Mouse (Mus musculus): ENCODE results near the gene Fcrl6. TPM values are rescaled to one million over a fixed set of nuclear protein-coding genes. Genes with fewer than 3 reads are reported as not detected.

Gene Fcrl6
- polyA plus RNA-seq, 1 experiment, result not detected

- no peak for TF ChIP-seq REST (IDR thresholded peaks at IDR 0.05; ENCODE audit: insufficient read depth, insufficient read length)
- no peak for TF ChIP-seq TCF12 (IDR thresholded peaks at IDR 0.05; ENCODE audit: insufficient read depth, poor library complexity, severe bottlenecking)
- TF ChIP-seq USF1 (IDR thresholded peaks at IDR 0.05; ENCODE audit: low read depth), result no peak
- TF ChIP-seq POLR2AphosphoS2 (IDR thresholded peaks at IDR 0.05; ENCODE audit: insufficient read length, low read depth), result no peak
- TF ChIP-seq TCF3 (IDR thresholded peaks at IDR 0.05; ENCODE audit: insufficient read length, low read depth), result no peak
- no peak for TF ChIP-seq POLR2A (IDR thresholded peaks at IDR 0.05; ENCODE audit: insufficient read length, low read depth)
- TF ChIP-seq SRF (IDR thresholded peaks at IDR 0.05; ENCODE audit: control insufficient read depth, insufficient read length, low read depth), result no peak
- TF ChIP-seq E2F4 (IDR thresholded peaks at IDR 0.05; ENCODE audit: insufficient read depth), result no peak
- no peaks in the 10 kb centered on the region for H3K36me3 ChIP-seq (ENCODE audit: control insufficient read depth, insufficient read depth)
- H3ac ChIP-seq (ENCODE audit: control insufficient read depth, insufficient read length), result no peak overlapping the region
- H3K4me3 ChIP-seq, result no peak overlapping the region
- H3K79me2 ChIP-seq (ENCODE audit: control insufficient read depth, insufficient read depth), result no peaks in the 10 kb centered on the region
- no peak overlapping the region for H3K4me2 ChIP-seq (ENCODE audit: low read depth)
- peaks cover 11% of the 10 kb centered on the region for H3K27me3 ChIP-seq (ENCODE audit: control insufficient read depth, insufficient read depth, insufficient read length)
Measured at GRCm38 (mm10) chr1:172616537-172617300, 14.4 kb upstream of the Fcrl6 start.

GRCm38 (mm10) chr1:172615412-172615811, 13.1 kb upstream of the Fcrl6 start:
- no peak overlapping the region for H3K4me3 ChIP-seq
- TF ChIP-seq TCF12 (IDR thresholded peaks at IDR 0.05; ENCODE audit: insufficient read depth, poor library complexity, severe bottlenecking), result no peak
- TF ChIP-seq CEBPB (IDR thresholded peaks at IDR 0.05; ENCODE audit: insufficient read depth, poor library complexity, severe bottlenecking), result no peak
- TF ChIP-seq TCF3 (IDR thresholded peaks at IDR 0.05; ENCODE audit: insufficient read length, low read depth), result no peak
- TF ChIP-seq SRF (IDR thresholded peaks at IDR 0.05; ENCODE audit: control insufficient read depth, insufficient read length, low read depth), result no peak
- TF ChIP-seq MAX (IDR thresholded peaks at IDR 0.05; ENCODE audit: low read depth), result no peak
- no peak for TF ChIP-seq E2F4 (IDR thresholded peaks at IDR 0.05; ENCODE audit: insufficient read depth)
- TF ChIP-seq USF1 (IDR thresholded peaks at IDR 0.05; ENCODE audit: low read depth), result no peak
- no peak for TF ChIP-seq POLR2AphosphoS2 (IDR thresholded peaks at IDR 0.05; ENCODE audit: insufficient read length, low read depth)
- TF ChIP-seq REST (IDR thresholded peaks at IDR 0.05; ENCODE audit: insufficient read depth, insufficient read length), result no peak
- H3ac ChIP-seq (ENCODE audit: control insufficient read depth, insufficient read length), result no peak overlapping the region
- no peaks in the 10 kb centered on the region for H3K36me3 ChIP-seq (ENCODE audit: control insufficient read depth, insufficient read depth)
- H3K27me3 ChIP-seq (ENCODE audit: control insufficient read depth, insufficient read depth, insufficient read length), result peaks cover 11% of the 10 kb centered on the region
- H3K4me2 ChIP-seq (ENCODE audit: low read depth), result no peak overlapping the region
- no peaks in the 10 kb centered on the region for H3K79me2 ChIP-seq (ENCODE audit: control insufficient read depth, insufficient read depth)

GRCm38 (mm10) chr1:172614654-172615053, 12.3 kb upstream of the Fcrl6 start:
- H3K79me2 ChIP-seq (ENCODE audit: control insufficient read depth, insufficient read depth), result no peaks in the 10 kb centered on the region
- no peak for TF ChIP-seq TCF12 (IDR thresholded peaks at IDR 0.05; ENCODE audit: insufficient read depth, poor library complexity, severe bottlenecking)
- no peak for TF ChIP-seq MAX (IDR thresholded peaks at IDR 0.05; ENCODE audit: low read depth)
- TF ChIP-seq SRF (IDR thresholded peaks at IDR 0.05; ENCODE audit: control insufficient read depth, insufficient read length, low read depth), result no peak
- no peak for TF ChIP-seq POLR2A (IDR thresholded peaks at IDR 0.05; ENCODE audit: insufficient read length, low read depth)
- no peak for TF ChIP-seq REST (IDR thresholded peaks at IDR 0.05; ENCODE audit: insufficient read depth, insufficient read length)
- TF ChIP-seq CEBPB (IDR thresholded peaks at IDR 0.05; ENCODE audit: insufficient read depth, poor library complexity, severe bottlenecking), result no peak
- no peak for TF ChIP-seq MYOG (IDR thresholded peaks at IDR 0.05; ENCODE audit: control insufficient read depth in 1 of 3, insufficient read depth in 1 of 3, insufficient read length in 2 of 3, low read depth in 2 of 3)
- TF ChIP-seq POLR2AphosphoS2 (IDR thresholded peaks at IDR 0.05; ENCODE audit: insufficient read length, low read depth), result no peak
- TF ChIP-seq TCF3 (IDR thresholded peaks at IDR 0.05; ENCODE audit: insufficient read length, low read depth), result no peak
- no peak for TF ChIP-seq E2F4 (IDR thresholded peaks at IDR 0.05; ENCODE audit: insufficient read depth)
- TF ChIP-seq MYOD1 (IDR thresholded peaks at IDR 0.05; ENCODE audit: control insufficient read depth in 1 of 3, insufficient read length in 2 of 3, low read depth in 2 of 3), result no peak
- no peak for TF ChIP-seq USF1 (IDR thresholded peaks at IDR 0.05; ENCODE audit: low read depth)
- H3K4me3 ChIP-seq, result no peak overlapping the region
- peaks cover 11% of the 10 kb centered on the region for H3K27me3 ChIP-seq (ENCODE audit: control insufficient read depth, insufficient read depth, insufficient read length)
- H3ac ChIP-seq (ENCODE audit: control insufficient read depth, insufficient read length), result no peak overlapping the region
- H3K36me3 ChIP-seq (ENCODE audit: control insufficient read depth, insufficient read depth), result no peaks in the 10 kb centered on the region
- no peak overlapping the region for H3K4me2 ChIP-seq (ENCODE audit: low read depth)

GRCm38 (mm10) chr1:172612745-172613144, 10.4 kb upstream of the Fcrl6 start:
- no peaks in the 10 kb centered on the region for H3K36me3 ChIP-seq (ENCODE audit: control insufficient read depth, insufficient read depth)
- no peak overlapping the region for H3K4me2 ChIP-seq (ENCODE audit: low read depth)
- no peak overlapping the region for H3ac ChIP-seq (ENCODE audit: control insufficient read depth, insufficient read length)
- TF ChIP-seq MAX (IDR thresholded peaks at IDR 0.05; ENCODE audit: low read depth) (no peak), POLR2AphosphoS2 (IDR thresholded peaks at IDR 0.05; ENCODE audit: insufficient read length, low read depth) (no peak)
- H3K4me3 ChIP-seq, result no peak overlapping the region
- no peaks in the 10 kb centered on the region for H3K79me2 ChIP-seq (ENCODE audit: control insufficient read depth, insufficient read depth)
- peaks cover 11% of the 10 kb centered on the region for H3K27me3 ChIP-seq (ENCODE audit: control insufficient read depth, insufficient read depth, insufficient read length)

- Histone ChIP-seq H3K4me2 (ENCODE audit: low read depth) (no peak overlapping the region), H3ac (ENCODE audit: control insufficient read depth, insufficient read length) (no peak overlapping the region), H3K36me3 (ENCODE audit: control insufficient read depth, insufficient read depth) (no peaks in the 10 kb centered on the region)
Measured at GRCm38 (mm10) chr1:172611304-172611703, 9.0 kb upstream of the Fcrl6 start.

More at GRCm38 (mm10) chr1:172611304-172611703, 9.0 kb upstream of the Fcrl6 start:
- TF ChIP-seq E2F4 (IDR thresholded peaks at IDR 0.05; ENCODE audit: insufficient read depth) (no peak), MYOG (IDR thresholded peaks at IDR 0.05; ENCODE audit: control insufficient read depth in 1 of 3, insufficient read depth in 1 of 3, insufficient read length in 2 of 3, low read depth in 2 of 3) (no peak), TCF3 (IDR thresholded peaks at IDR 0.05; ENCODE audit: insufficient read length, low read depth) (no peak), POLR2A (IDR thresholded peaks at IDR 0.05; ENCODE audit: insufficient read length, low read depth) (no peak), MYOD1 (IDR thresholded peaks at IDR 0.05; ENCODE audit: control insufficient read depth in 1 of 3, insufficient read length in 2 of 3, low read depth in 2 of 3) (no peak), MAX (IDR thresholded peaks at IDR 0.05; ENCODE audit: low read depth) (no peak)
- no peak overlapping the region for H3K4me3 ChIP-seq
- H3K79me2 ChIP-seq (ENCODE audit: control insufficient read depth, insufficient read depth), result no peaks in the 10 kb centered on the region
- peaks cover 11% of the 10 kb centered on the region for H3K27me3 ChIP-seq (ENCODE audit: control insufficient read depth, insufficient read depth, insufficient read length)

All from myocyte (in vitro differentiated cells).